Mouse (Mus musculus) layer of hippocampus, postnatal 14 days (tissue): ENCODE data around the gene Smim24. TPM values are rescaled to one million over a fixed set of nuclear protein-coding genes. Genes with fewer than 3 reads are reported as not detected.

Experiments
- DNase-seq, 2 experiments: peaks; one replicate each; pipeline ENCODE4 v3.0.0; 2021 to 2022; ENCODE audit warnings: low spot score in 2 of 2, mixed read lengths in 1 of 2
- long read RNA-seq, 2 experiments: library from polyadenylated mRNA; stranded (forward); transcript quantifications; one replicate each; pipeline ENCODE4 v2.0.0; 2021
- total RNA-seq, 2 experiments: library from RNA; stranded (reverse); gene quantifications; 2 replicates each; pipeline ENCODE4 v1.2.3; 2021

Smim24 gene
- total RNA-seq: 1 to 10 TPM; 1.1 to 1.5 TPM
- long read RNA-seq, experiment 1: 0 reads
- long read RNA-seq, experiment 2, partial matches to known transcripts: 0 of 3 reads
- long read RNA-seq, experiment 2, other reads (novel, unspliced or antisense): 0 of 3 reads

DNA sequence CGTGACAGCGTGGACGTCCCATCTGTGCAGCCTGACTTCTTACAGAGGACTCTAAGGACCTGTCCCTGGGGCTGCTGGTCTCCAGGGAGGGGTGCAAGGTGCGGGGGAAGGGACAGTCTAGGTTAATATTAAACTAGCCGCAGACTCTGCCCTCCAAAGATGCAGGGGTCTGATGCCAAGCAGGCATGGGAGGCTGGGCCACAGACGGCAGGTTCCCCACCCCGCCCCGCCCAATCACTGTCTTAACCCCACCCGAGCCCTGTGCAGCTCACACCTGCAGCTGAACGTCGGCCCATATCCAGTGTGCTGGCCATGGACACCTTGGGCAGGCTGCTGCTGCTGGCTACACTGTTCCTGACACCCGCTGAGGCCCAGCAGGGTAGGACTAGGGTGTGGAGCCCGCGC lies at the start of gene Smim24:
Gene Smim24 (plus strand): TSS at position 271 of the 405 bp plus-strand sequence.
- no peak for DNase-seq

DNA sequence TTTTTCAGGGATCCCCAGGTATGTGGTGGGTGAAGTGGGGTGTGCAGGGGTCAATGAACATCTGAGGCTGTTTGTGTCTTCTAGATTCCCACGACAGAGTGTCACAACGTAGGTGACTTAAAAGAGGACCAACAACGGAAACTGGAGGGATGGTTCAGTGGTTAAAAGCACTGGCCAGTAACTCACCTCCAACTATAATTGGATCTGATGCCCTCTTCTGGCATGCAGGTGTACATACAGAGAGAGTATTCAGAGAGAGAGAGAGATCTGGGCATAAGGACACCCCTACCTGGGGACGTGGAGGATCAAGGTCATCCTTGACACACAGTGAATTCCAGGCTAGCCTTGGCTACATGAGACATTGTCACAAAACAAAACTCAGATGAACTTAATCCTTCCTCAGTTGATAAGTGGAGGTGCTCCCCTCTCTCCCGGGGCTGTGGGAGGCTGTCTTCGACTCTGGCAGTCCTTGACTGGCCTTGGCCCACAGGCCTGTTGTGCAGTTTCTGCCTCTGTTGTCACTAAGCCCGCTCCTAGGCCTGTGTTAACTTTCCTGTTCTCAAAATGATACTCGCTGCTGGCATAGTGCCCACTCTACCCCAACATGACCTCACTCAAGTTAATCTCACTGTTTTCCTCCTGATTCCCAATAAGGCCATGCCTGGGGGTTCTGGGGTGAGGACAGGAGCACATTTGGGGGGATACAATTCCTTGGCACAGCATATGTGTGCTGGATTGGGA lies 48.3 kb upstream of the Smim24 start:
- DNase-seq: no peak

DNA sequence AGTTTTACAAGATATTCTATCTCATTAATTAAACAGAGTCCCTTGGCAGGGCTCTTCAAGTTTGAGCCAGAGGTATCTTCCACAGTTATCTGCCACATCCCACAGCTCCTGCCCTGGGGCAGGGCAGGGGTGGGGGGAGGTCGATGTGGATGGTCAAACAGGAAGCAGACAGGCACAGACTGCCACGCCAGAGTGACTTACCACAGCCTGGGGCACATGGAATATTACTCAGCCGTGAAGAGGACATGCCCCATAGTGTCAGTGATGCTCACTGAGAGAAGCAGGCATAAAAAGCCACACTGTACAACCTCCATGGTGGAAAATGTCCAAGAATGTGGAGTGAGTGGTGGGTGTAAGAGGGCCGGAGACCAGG lies 47.7 kb upstream of the Smim24 start:
- no peak for DNase-seq

DNA sequence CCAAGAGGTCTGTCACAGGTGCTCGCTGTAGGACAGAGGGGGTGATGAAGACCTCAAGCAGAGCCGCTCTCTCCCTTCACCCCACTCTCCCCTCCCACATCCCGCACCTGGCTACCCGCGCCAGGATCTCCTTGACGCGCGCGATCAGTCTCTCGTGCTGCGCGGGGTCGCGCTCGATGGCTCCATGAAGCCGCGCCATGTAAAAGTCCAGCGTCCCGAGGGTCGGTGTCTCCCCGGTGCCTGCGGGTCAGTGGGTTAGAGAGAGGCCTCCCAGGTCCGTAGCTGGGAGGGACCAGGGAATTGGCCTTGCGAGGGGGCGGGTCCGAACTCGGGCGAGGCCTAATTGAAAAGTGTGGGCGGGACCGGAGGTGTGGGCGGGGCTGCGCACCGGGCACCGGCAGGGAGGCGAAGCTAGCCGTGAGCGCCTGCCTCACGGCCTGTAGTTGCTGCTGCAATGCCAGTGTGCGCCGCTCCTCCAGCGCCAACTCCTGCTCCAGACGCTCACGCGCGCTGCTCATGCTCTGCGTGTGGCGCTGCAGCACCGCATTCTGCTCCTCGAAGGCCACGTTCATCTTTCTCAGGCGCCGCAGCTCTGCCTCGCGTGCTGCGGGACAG lies 46.3 kb upstream of the Smim24 start:
- no peak for DNase-seq

- DNase-seq: no peak
Observed at GRCm38 (mm10) chr10:81349146-81349545, 43.7 kb upstream of the Smim24 start.

GRCm38 (mm10) chr10:81349961-81350350 lies 42.9 kb upstream of the Smim24 start:
- DNase-seq: no peak

- peak; percentile 99 for DNase-seq
Observed at GRCm38 (mm10) chr10:81350351-81351063, 42.3 kb upstream of the Smim24 start, which contains the start of gene Hmg20b. TSS of gene Hmg20b (minus strand) at chr10:81350480.

GRCm38 (mm10) chr10:81351678-81352291 lies 41.1 kb upstream of the Smim24 start:
- DNase-seq: no peak

DNA sequence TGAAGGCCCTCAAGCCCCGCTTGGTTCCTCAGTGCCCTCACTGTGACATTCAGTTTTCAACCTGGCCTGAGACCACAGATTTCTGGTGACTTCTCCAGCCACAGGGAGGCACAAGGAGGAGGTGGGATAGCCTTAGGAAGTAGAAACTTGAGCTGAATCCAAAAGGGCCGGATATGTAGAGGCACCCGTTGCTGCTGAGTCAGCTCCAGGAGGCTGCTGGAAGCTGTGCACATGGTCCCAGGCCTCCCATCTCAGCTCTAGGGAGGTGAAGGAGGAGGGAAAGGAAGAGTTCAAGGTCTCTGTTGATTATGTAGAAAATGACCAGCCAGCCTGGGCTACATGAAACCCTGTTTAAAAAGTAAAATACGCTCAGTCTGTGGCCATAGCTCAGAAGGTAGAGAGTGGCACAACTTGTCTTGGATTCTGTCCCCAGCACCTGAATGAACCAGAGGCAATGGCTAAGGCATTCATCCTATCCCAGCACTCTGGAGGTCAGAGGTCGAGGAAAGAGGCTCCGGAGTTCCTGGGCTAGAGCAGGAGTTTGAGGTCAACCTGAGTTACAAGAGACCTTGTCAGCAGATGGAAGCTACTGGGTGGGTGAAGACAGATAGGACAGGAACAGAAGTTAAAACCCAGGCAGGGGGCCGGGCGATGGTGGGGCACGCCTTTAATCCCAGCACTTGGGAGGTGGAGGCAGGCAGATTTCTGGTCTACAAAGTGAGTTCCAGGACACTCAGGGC lies 37.9 kb upstream of the Smim24 start:
- no peak for DNase-seq

DNA sequence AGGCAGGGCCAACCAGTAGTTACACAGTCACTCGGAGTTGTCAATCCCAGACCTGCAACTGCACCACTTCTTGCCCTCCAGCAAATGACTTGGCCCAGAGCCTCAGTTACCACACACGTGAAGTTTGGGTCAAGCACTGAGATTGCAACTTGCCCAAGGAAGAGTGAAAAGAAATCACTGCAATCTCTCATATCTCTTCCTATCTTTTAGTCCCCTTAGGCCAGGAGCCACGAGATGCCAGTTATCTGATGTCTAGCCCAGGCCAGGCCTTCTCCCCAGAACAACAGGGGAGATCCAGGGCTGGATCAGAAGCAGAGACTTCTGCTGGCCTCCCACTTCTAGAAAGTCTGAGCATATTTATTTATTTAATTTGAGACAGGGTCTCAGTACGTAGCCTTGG lies 37.3 kb upstream of the Smim24 start:
- no peak for DNase-seq

- DNase-seq: no peak
Observed at GRCm38 (mm10) chr10:81356352-81356990, 36.4 kb upstream of the Smim24 start.

GRCm38 (mm10) chr10:81356991-81357844 lies 35.6 kb upstream of the Smim24 start, which contains the start of gene Mfsd12:
TSS of gene Mfsd12 (plus strand) at chr10:81357491.
- DNase-seq: peak; percentile 89 to 94

- no peak for DNase-seq
Observed at GRCm38 (mm10) chr10:81358209-81358608, 34.6 kb upstream of the Smim24 start.

GRCm38 (mm10) chr10:81358841-81359240 lies 34.0 kb upstream of the Smim24 start:
- no peak for DNase-seq

- no peak for DNase-seq
Observed at GRCm38 (mm10) chr10:81360721-81361120, 32.1 kb upstream of the Smim24 start.

DNA sequence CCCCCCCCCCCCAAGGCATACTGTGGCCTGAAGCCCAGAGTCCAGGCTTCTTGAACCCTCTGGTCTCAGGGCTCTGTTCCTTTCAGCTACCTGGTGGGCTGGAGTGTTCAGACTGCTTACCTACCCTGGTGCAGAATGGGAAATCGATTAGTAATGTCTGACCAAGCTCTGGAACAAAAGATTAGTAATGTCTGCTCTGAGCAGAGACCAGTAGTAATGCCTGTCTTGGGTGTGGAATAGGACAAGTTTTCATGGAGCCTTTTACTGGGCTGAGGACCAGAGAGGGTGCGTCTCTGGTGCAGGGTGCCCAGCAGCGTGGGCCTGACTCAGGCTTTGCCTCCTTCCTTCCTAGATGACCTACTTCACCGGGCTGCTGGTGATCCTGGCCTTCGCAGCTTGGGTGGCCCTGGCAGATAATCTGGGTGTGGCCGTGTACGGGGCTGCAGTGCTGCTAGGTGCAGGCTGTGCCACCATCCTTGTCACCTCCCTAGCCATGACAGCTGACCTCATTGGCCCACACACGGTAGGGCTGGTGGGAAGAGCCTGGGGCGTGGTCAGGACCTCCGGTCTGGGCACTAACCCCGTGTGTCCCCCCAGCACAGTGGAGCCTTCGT lies 30.4 kb upstream of the Smim24 start:
- no peak for DNase-seq

DNA sequence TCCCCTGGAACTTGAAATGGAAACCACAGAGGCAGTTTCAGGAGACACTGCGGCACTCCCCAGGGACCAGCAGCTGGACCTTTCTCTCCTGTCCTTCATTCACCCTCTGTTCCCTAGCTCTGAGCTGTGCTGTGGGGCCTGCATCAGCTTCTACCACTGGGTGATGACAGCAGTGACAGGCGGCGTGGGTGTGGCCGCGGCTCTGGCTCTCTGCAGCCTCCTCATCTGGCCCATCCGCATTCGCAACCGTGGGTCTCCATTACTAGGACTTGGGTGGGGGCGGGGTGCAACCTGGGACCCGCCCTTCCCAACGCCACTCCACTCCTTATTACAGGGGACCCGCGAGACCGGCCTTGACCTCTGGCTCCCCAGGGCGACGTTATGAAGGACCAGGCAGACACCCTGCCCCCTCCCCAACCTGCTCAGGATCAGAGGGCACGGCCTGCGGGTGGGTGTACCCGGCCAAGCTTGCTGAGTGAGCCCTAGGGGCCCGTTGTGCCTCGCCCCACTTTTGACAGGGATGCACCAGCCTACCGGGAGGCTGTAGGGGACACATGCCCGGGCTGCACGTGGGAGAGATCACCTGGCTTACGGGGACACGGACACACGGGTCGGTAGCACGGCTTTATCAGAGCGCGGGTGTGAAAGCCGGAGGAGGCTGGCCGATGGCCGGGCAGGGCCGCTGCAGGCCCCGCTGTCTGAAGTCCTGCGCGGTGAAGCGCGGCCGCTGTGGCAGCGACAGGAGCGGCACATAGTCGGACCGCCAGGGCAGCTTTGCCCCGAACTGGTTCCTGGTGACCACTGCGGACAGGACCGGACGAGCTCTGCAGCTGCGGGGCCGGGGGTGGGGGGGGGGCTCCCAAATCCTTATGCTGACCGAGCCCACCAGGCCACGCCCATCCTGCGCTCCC lies 29.2 kb upstream of the Smim24 start:
- DNase-seq: no peak

- no peak for DNase-seq
Observed at GRCm38 (mm10) chr10:81364666-81365065, 28.2 kb upstream of the Smim24 start.
